Mouse (Mus musculus): ENCODE data around the gene Pdia6. TPM values are rescaled to one million over a fixed set of nuclear protein-coding genes. Genes with fewer than 3 reads are reported as not detected.

The Pdia6 gene
- polyA plus RNA-seq, 1 experiment from 2014 or later = 361 TPM

GRCm38 (mm10) chr12:17264826-17265225, 1.5 kb upstream of the Pdia6 start:
- H3K9ac ChIP-seq = no peak overlapping the region
- no peak overlapping the region for H3K4me3 ChIP-seq
- H3K4me1 ChIP-seq = peaks cover 25% of the 10 kb centered on the region
- WGBS = 77% methylated on average over 2 of the region's 2 CpGs
- no peaks in the 10 kb centered on the region for H3K27me3 ChIP-seq (replicated peaks)
- peaks cover 17% of the 10 kb centered on the region for H3K36me3 ChIP-seq
- H3K4me2 ChIP-seq = no peak overlapping the region
- no peak overlapping the region for H3K27ac ChIP-seq (replicated peaks)
- ATAC-seq (ENCODE audit: extremely low read depth, insufficient number of reproducible peaks, low FRiP score, low TSS enrichment) = no peak
- H3K9me3 ChIP-seq = no peaks in the 10 kb centered on the region

GRCm38 (mm10) chr12:17266673-17266990, 287 bp downstream of the Pdia6 start:
- 1% methylated on average over 21 of the region's 21 CpGs for WGBS
- Histone ChIP-seq H3K4me2 (peak overlapping the region; percentile 80), H3K9ac (peak overlapping the region; percentile 96), H3K4me1 (peaks cover 31% of the 10 kb centered on the region), H3K9me3 (no peaks in the 10 kb centered on the region), H3K4me3 (peak overlapping the region; percentile 86), H3K36me3 (peaks cover 34% of the 10 kb centered on the region), H3K27me3 (replicated peaks) (no peaks in the 10 kb centered on the region), H3K27ac (replicated peaks) (peak overlapping the region; percentile 76)
- ATAC-seq (ENCODE audit: extremely low read depth, insufficient number of reproducible peaks, low FRiP score, low TSS enrichment) = peak; percentile 47

GRCm38 (mm10) chr12:17267316-17267715, 971 bp downstream of the Pdia6 start:
- Histone ChIP-seq H3K27ac (replicated peaks) (peak overlapping the region; percentile 76; the same call in 1 of the 2 replicates), H3K4me2 (peak overlapping the region; percentile 80), H3K9me3 (no peaks in the 10 kb centered on the region), H3K4me1 (peaks cover 33% of the 10 kb centered on the region), H3K36me3 (peaks cover 41% of the 10 kb centered on the region), H3K4me3 (peak overlapping the region; percentile 86), H3K27me3 (replicated peaks) (no peaks in the 10 kb centered on the region), H3K9ac (peak overlapping the region; percentile 96)
- 15% methylated on average over 4 of the region's 4 CpGs for WGBS
- ATAC-seq (ENCODE audit: extremely low read depth, insufficient number of reproducible peaks, low FRiP score, low TSS enrichment) = no peak

- no peaks in the 10 kb centered on the region for H3K9me3 ChIP-seq
- H3K27me3 ChIP-seq (replicated peaks) = no peaks in the 10 kb centered on the region
- H3K4me2 ChIP-seq = no peak overlapping the region
- WGBS = 75% methylated on average over 1 of the region's 1 CpGs
- H3K36me3 ChIP-seq = peaks cover 79% of the 10 kb centered on the region
- no peak for ATAC-seq (ENCODE audit: extremely low read depth, insufficient number of reproducible peaks, low FRiP score, low TSS enrichment)
- H3K9ac ChIP-seq = no peak overlapping the region
- H3K4me1 ChIP-seq = peaks cover 33% of the 10 kb centered on the region
- no peak overlapping the region for H3K4me3 ChIP-seq
- no peak overlapping the region for H3K27ac ChIP-seq (replicated peaks)
Measured at GRCm38 (mm10) chr12:17271272-17271671, 4.9 kb downstream of the Pdia6 start.

GRCm38 (mm10) chr12:17273841-17274240, 7.5 kb downstream of the Pdia6 start:
- Histone ChIP-seq H3K9ac (no peak overlapping the region), H3K4me1 (peaks cover 15% of the 10 kb centered on the region), H3K27ac (replicated peaks) (no peak overlapping the region), H3K4me3 (no peak overlapping the region), H3K4me2 (no peak overlapping the region), H3K9me3 (no peaks in the 10 kb centered on the region), H3K27me3 (replicated peaks) (no peaks in the 10 kb centered on the region), H3K36me3 (peaks cover 96% of the 10 kb centered on the region)
- WGBS = 80% methylated on average over 7 of the region's 7 CpGs
- no peak for ATAC-seq (ENCODE audit: extremely low read depth, insufficient number of reproducible peaks, low FRiP score, low TSS enrichment)

- no peaks in the 10 kb centered on the region for H3K9me3 ChIP-seq
- no peak overlapping the region for H3K9ac ChIP-seq
- H3K27me3 ChIP-seq (replicated peaks) = no peaks in the 10 kb centered on the region
- no peak overlapping the region for H3K27ac ChIP-seq (replicated peaks)
- WGBS = 48% methylated on average over 4 of the region's 4 CpGs
- no peak overlapping the region for H3K4me2 ChIP-seq
- peaks cover 35% of the 10 kb centered on the region for H3K36me3 ChIP-seq
- H3K4me1 ChIP-seq = peaks cover 17% of the 10 kb centered on the region
- no peak overlapping the region for H3K4me3 ChIP-seq
- no peak for ATAC-seq (ENCODE audit: extremely low read depth, insufficient number of reproducible peaks, low FRiP score, low TSS enrichment)
Measured at GRCm38 (mm10) chr12:17288496-17288895, 22.2 kb downstream of the Pdia6 start.

- Histone ChIP-seq H3K4me1 (peaks cover 17% of the 10 kb centered on the region), H3K36me3 (peaks cover 30% of the 10 kb centered on the region), H3K9ac (no peak overlapping the region), H3K27ac (replicated peaks) (no peak overlapping the region), H3K9me3 (no peaks in the 10 kb centered on the region), H3K27me3 (replicated peaks) (no peaks in the 10 kb centered on the region), H3K4me2 (no peak overlapping the region), H3K4me3 (no peak overlapping the region)
- no peak for ATAC-seq (ENCODE audit: extremely low read depth, insufficient number of reproducible peaks, low FRiP score, low TSS enrichment)
- WGBS = 67% methylated on average over 2 of the region's 2 CpGs
Measured at GRCm38 (mm10) chr12:17289060-17289459, 22.7 kb downstream of the Pdia6 start.

GRCm38 (mm10) chr12:17289913-17290312, 23.6 kb downstream of the Pdia6 start:
- Histone ChIP-seq H3K9me3 (no peaks in the 10 kb centered on the region), H3K27me3 (replicated peaks) (no peaks in the 10 kb centered on the region), H3K4me3 (no peak overlapping the region), H3K4me2 (no peak overlapping the region), H3K4me1 (peaks cover 17% of the 10 kb centered on the region), H3K36me3 (peaks cover 21% of the 10 kb centered on the region), H3K27ac (replicated peaks) (no peak overlapping the region), H3K9ac (no peak overlapping the region)
- 65% methylated on average over 2 of the region's 2 CpGs for WGBS
- ATAC-seq (ENCODE audit: extremely low read depth, insufficient number of reproducible peaks, low FRiP score, low TSS enrichment) = no peak

- H3K4me3 ChIP-seq = no peak overlapping the region
- no peaks in the 10 kb centered on the region for H3K27me3 ChIP-seq (replicated peaks)
- peaks cover 15% of the 10 kb centered on the region for H3K36me3 ChIP-seq
- H3K27ac ChIP-seq (replicated peaks) = no peak overlapping the region
- no peaks in the 10 kb centered on the region for H3K9me3 ChIP-seq
- H3K4me2 ChIP-seq = no peak overlapping the region
- ATAC-seq (ENCODE audit: extremely low read depth, insufficient number of reproducible peaks, low FRiP score, low TSS enrichment) = no peak
- no peak overlapping the region for H3K9ac ChIP-seq
- 48% methylated on average over 4 of the region's 4 CpGs for WGBS
- peaks cover 17% of the 10 kb centered on the region for H3K4me1 ChIP-seq
Measured at GRCm38 (mm10) chr12:17290569-17290968, 24.2 kb downstream of the Pdia6 start.

GRCm38 (mm10) chr12:17296899-17297298, 30.6 kb downstream of the Pdia6 start:
- no peaks in the 10 kb centered on the region for H3K9me3 ChIP-seq
- no peak overlapping the region for H3K4me3 ChIP-seq
- H3K9ac ChIP-seq = no peak overlapping the region
- H3K4me1 ChIP-seq = no peaks in the 10 kb centered on the region
- 0 out of 2 replicates have a peak, but pooled peaks cover 3% of the 10 kb centered on the region for H3K27me3 ChIP-seq (replicated peaks)
- whole genome bisulfite sequencing = 73% methylated on average over 2 of the region's 2 CpGs
- H3K27ac ChIP-seq (replicated peaks) = no peak overlapping the region
- ATAC-seq (ENCODE audit: extremely low read depth, insufficient number of reproducible peaks, low FRiP score, low TSS enrichment) = no peak
- no peaks in the 10 kb centered on the region for H3K36me3 ChIP-seq
- H3K4me2 ChIP-seq = no peak overlapping the region

- Histone ChIP-seq H3K27me3 (replicated peaks) (0 out of 2 replicates have a peak, but pooled peaks cover 3% of the 10 kb centered on the region), H3K9me3 (no peaks in the 10 kb centered on the region), H3K4me3 (no peak overlapping the region), H3K36me3 (no peaks in the 10 kb centered on the region), H3K27ac (replicated peaks) (no peak overlapping the region), H3K4me1 (no peaks in the 10 kb centered on the region), H3K9ac (no peak overlapping the region), H3K4me2 (no peak overlapping the region)
- 82% methylated on average over 1 of the region's 1 CpGs for WGBS
- ATAC-seq (ENCODE audit: extremely low read depth, insufficient number of reproducible peaks, low FRiP score, low TSS enrichment) = no peak
Measured at GRCm38 (mm10) chr12:17299902-17300301, 33.6 kb downstream of the Pdia6 start.

GRCm38 (mm10) chr12:17305445-17305844, 39.1 kb downstream of the Pdia6 start:
- H3K9ac ChIP-seq = no peak overlapping the region
- H3K4me1 ChIP-seq = no peaks in the 10 kb centered on the region
- H3K27ac ChIP-seq (replicated peaks) = no peak overlapping the region
- 81% methylated on average over 7 of the region's 7 CpGs for WGBS
- no peak overlapping the region for H3K4me2 ChIP-seq
- ATAC-seq (ENCODE audit: extremely low read depth, insufficient number of reproducible peaks, low FRiP score, low TSS enrichment) = no peak
- H3K27me3 ChIP-seq (replicated peaks) = no peaks in the 10 kb centered on the region
- H3K9me3 ChIP-seq = no peaks in the 10 kb centered on the region
- H3K36me3 ChIP-seq = no peaks in the 10 kb centered on the region
- no peak overlapping the region for H3K4me3 ChIP-seq

Data from heart, embryonic 13.5 days (tissue).